Mouse (Mus musculus) limb, embryonic 13.5 days (tissue): Measurements from ENCODE around the gene Gm21992. TPM values are rescaled to one million over a fixed set of nuclear protein-coding genes. Genes with fewer than 3 reads are reported as not detected.

Experiments
- ATAC-seq: fragments of 200-750 bp; cut with Nextera tagmentation; 2 replicates; pipeline ENCODE4 v1.8.0; 2017; ENCODE audit warnings: low read depth, moderate number of reproducible peaks, moderate TSS enrichment; ENCODE audit not compliant: low FRiP score
- H3K27ac ChIP-seq: fragments of 300-500 bp; sonication (generic); 2 replicates; pipeline ENCODE4 v1.5.1; 2015; ENCODE audit warnings: inconsistent platforms, mild to moderate bottlenecking, moderate library complexity
- H3K27me3 ChIP-seq: fragments of 300-500 bp; sonication (generic); 2 replicates; pipeline ENCODE4 v1.6.1; 2015; ENCODE audit warnings: mild to moderate bottlenecking, inconsistent platforms
- H3K36me3 ChIP-seq: fragments of 300-500 bp; sonication (generic); 2 replicates; pipeline ENCODE4 v1.6.1; 2015; ENCODE audit warnings: inconsistent platforms, mild to moderate bottlenecking, moderate library complexity
- H3K4me1 ChIP-seq: fragments of 300-500 bp; sonication (generic); 2 replicates; pipeline ENCODE4 v1.6.1; 2015; ENCODE audit warnings: inconsistent platforms
- H3K4me2 ChIP-seq: fragments of 300-500 bp; sonication (generic); replicated peaks from 2 replicates; pipeline ENCODE4 v1.6.1; 2015; ENCODE audit warnings: inconsistent platforms, mild to moderate bottlenecking, moderate library complexity
- H3K4me3 ChIP-seq: fragments of 300-500 bp; sonication (generic); 2 replicates; pipeline ENCODE4 v1.5.1; 2015; ENCODE audit warnings: moderate library complexity, mild to moderate bottlenecking, inconsistent platforms
- H3K9ac ChIP-seq: fragments of 300-500 bp; sonication (generic); 2 replicates; pipeline ENCODE4 v1.6.1; 2015; ENCODE audit warnings: mild to moderate bottlenecking, inconsistent platforms
- H3K9me3 ChIP-seq: fragments of 300-500 bp; sonication (generic); 2 replicates; pipeline ENCODE4 v1.6.1; 2016; ENCODE audit warnings: inconsistent platforms
- WGBS: fragments of 180-500 bp; shearing (Covaris S2); methylation state at CpG from one replicate; pipeline ENCODE4 v1.1.7; 2015; 5-methylcytosine and 5-hydroxymethylcytosine counted together
- polyA plus RNA-seq: library from polyadenylated mRNA; unstranded; fragments of >200 nt; fragmentation: Nextera tagmentation; extraction: Ambion mirVana; gene quantifications from 2 replicates; pipeline ENCODE4 v1.2.1, GENCODE M21; 2015

The Gm21992 gene
- polyA plus RNA-seq: 48.8 and 51.8 TPM in 2 replicates

- Histone ChIP-seq H3K27ac (peak within 1 kb of the TSS; percentile 93), H3K9ac (peak within 1 kb of the TSS; percentile 84), H3K4me3 (peak within 1 kb of the TSS; percentile 89), H3K36me3 (peaks cover 4% of the 10 kb centered on the region), H3K4me2 (peak within 1 kb of the TSS; percentile 85), H3K27me3 (no peaks in the 10 kb centered on the region), H3K9me3 (0 out of 2 replicates have a peak, but pooled peaks cover 5% of the 10 kb centered on the region), H3K4me1 (peaks cover 21% of the 10 kb centered on the region)
- ATAC-seq: peak; percentile 98
- under 1% methylated on average over 83 of the region's 83 CpGs for WGBS
Measured at GRCm38 (mm10) chr19:4811063-4811908, at the start of gene Gm21992, which contains the start of gene Rbm14. Gm21992 (minus strand) TSS chr19:4811612. Rbm14 (minus strand) TSS chr19:4811634.

GRCm38 (mm10) chr19:4859081-4859480 lies 47.7 kb upstream of the Gm21992 start:
- Histone ChIP-seq H3K4me1 (peaks cover 7% of the 10 kb centered on the region; the same call in 1 of the 2 replicates), H3K27ac (no peak overlapping the region), H3K36me3 (peaks cover 7% of the 10 kb centered on the region), H3K9me3 (no peaks in the 10 kb centered on the region), H3K9ac (no peak overlapping the region), H3K27me3 (0 out of 2 replicates have a peak, but pooled peaks cover 4% of the 10 kb centered on the region), H3K4me2 (no peak overlapping the region), H3K4me3 (no peak overlapping the region)
- ATAC-seq: no peak
- WGBS: 76% methylated on average over 6 of the region's 6 CpGs

- no peak for ATAC-seq
- peaks cover 7% of the 10 kb centered on the region for H3K36me3 ChIP-seq
- H3K4me3 ChIP-seq: peak overlapping the region; percentile 63
- no peak overlapping the region for H3K9ac ChIP-seq
- 81% methylated on average over 4 of the region's 4 CpGs for WGBS
- peak overlapping the region; percentile 98 for H3K4me2 ChIP-seq
- H3K27me3 ChIP-seq: no peaks in the 10 kb centered on the region
- H3K9me3 ChIP-seq: no peaks in the 10 kb centered on the region
- H3K27ac ChIP-seq: no peak overlapping the region
- H3K4me1 ChIP-seq: peaks cover 7% of the 10 kb centered on the region; the same call in 1 of the 2 replicates
Measured at GRCm38 (mm10) chr19:4855951-4856350, 44.5 kb upstream of the Gm21992 start.

DNA sequence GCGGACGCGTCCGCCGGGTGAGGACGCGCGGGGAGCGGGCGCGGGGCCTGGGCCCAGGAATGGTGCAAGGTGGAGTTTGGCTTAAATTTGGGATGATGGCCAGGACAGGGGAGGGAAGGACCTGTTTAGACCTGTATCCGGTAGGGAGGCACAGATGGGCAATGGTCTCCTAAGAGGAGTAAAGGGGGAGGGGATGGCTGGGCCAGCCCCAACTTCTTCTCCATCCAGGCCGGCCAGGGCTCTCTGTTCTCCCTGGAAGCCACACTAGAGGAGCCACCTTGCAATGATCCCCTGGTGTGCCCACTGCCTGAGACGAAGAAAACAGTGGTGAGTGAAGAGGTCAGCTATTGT lies 44.0 kb upstream of the Gm21992 start:
- peak overlapping the region; percentile 63 for H3K4me3 ChIP-seq
- 3% methylated on average over 14 of the region's 14 CpGs for WGBS
- no peak overlapping the region for H3K27ac ChIP-seq
- peak; percentile 32; the same call in 1 of the 2 replicates for ATAC-seq
- H3K9me3 ChIP-seq: no peaks in the 10 kb centered on the region
- peaks cover 7% of the 10 kb centered on the region; the same call in 1 of the 2 replicates for H3K4me1 ChIP-seq
- peak overlapping the region; percentile 98 for H3K4me2 ChIP-seq
- H3K36me3 ChIP-seq: peaks cover 6% of the 10 kb centered on the region
- H3K9ac ChIP-seq: peak overlapping the region; percentile 77
- H3K27me3 ChIP-seq: no peaks in the 10 kb centered on the region

DNA sequence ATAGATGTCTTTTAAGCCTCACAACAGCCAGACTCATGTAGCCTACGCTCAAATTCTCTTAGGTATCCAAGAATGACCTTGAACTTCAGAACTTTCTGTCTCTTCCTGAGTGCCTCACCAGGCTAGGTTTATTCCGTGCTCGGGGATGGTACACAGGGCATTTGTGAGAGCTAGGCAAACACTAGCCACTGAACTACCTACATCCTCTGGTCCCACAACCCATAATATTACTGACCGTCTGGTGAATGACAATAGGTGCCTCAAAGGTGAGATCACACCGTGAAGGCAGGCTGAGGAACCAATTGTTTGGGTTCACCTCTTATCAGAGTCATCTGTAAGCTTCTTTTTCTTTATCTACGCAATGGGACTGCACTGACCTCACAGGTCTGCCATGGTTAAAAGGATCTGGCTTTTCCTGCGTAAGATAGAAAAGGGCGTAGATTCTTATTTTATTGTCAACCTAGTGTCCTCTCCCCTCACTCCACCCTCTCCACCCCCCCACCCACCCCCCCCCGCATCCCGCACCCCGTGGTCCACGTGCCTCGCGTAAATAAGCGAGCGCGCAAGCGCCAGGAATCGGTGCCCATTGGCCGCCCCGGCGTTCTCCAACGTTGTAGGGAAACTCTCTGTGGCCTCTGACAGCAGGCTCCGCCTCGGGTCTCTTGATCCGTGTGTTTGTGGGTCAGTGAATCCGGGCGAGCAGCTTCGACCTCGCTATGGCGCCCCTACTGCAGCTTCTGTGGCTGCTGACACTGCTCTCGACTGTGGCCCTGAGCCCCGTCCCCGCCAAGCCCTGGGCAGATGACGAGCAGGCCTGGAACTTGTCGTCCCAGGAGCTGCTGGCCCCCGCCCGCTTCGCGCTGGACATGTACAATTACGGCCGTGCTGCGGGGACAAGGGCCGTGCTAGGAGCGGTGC lies 43.4 kb upstream of the Gm21992 start, which contains the start of gene Ctsf:
TSS of gene Ctsf (plus strand) at position 579 of the 918 bp plus-strand sequence.
- H3K27ac ChIP-seq: no peak within 1 kb of the TSS
- 4% methylated on average over 45 of the region's 45 CpGs for WGBS

GRCm38 (mm10) chr19:4850281-4850680 lies 38.9 kb upstream of the Gm21992 start:
- no peak overlapping the region for H3K4me3 ChIP-seq
- no peaks in the 10 kb centered on the region for H3K36me3 ChIP-seq
- WGBS: 50% methylated on average over 5 of the region's 5 CpGs
- H3K9me3 ChIP-seq: no peaks in the 10 kb centered on the region
- H3K27me3 ChIP-seq: peaks cover 3% of the 10 kb centered on the region; the same call in 1 of the 2 replicates
- no peak overlapping the region for H3K4me2 ChIP-seq
- no peak overlapping the region for H3K9ac ChIP-seq
- H3K4me1 ChIP-seq: peaks cover under 1% of the 10 kb centered on the region; the same call in 1 of the 2 replicates
- H3K27ac ChIP-seq: no peak overlapping the region
- ATAC-seq: no peak

More for the DNA sequence above, 43.4 kb upstream of the Gm21992 start, which contains the start of gene Ctsf:
- Histone ChIP-seq H3K4me2 (peak within 1 kb of the TSS; percentile 98), H3K4me3 (peak within 1 kb of the TSS; percentile 63), H3K27me3 (no peaks in the 10 kb centered on the region), H3K36me3 (no peaks in the 10 kb centered on the region; the same call in 1 of the 2 replicates), H3K9me3 (no peaks in the 10 kb centered on the region), H3K9ac (peak within 1 kb of the TSS; percentile 77), H3K4me1 (peaks cover 7% of the 10 kb centered on the region; the same call in 1 of the 2 replicates)
- ATAC-seq: peak; percentile 84

DNA sequence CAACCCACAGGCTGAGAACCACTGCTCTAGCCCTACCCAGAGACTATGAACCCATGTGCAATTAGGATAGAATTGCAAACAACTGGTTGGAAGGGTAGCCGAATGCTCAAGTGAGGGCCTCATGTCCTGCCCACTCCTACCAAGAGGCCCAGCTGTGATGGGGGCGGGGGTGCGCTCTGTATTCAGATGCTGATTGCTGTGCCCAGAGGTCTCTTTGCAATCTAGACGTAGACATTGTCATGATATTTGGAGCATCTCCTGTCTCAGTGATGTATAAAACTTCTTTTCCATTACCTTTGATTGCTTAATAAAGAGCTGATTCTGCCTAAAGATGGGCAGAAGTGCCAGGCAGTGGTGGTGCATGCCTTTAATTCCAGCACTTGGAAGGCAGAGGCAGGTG lies 38.4 kb upstream of the Gm21992 start:
- peaks cover 3% of the 10 kb centered on the region; the same call in 1 of the 2 replicates for H3K27me3 ChIP-seq
- H3K4me3 ChIP-seq: no peak overlapping the region
- H3K9ac ChIP-seq: no peak overlapping the region
- H3K4me2 ChIP-seq: no peak overlapping the region
- H3K27ac ChIP-seq: no peak overlapping the region
- no peaks in the 10 kb centered on the region for H3K9me3 ChIP-seq
- ATAC-seq: no peak
- no peaks in the 10 kb centered on the region for H3K36me3 ChIP-seq
- 49% methylated on average over 4 of the region's 4 CpGs for WGBS
- H3K4me1 ChIP-seq: no peaks in the 10 kb centered on the region

DNA sequence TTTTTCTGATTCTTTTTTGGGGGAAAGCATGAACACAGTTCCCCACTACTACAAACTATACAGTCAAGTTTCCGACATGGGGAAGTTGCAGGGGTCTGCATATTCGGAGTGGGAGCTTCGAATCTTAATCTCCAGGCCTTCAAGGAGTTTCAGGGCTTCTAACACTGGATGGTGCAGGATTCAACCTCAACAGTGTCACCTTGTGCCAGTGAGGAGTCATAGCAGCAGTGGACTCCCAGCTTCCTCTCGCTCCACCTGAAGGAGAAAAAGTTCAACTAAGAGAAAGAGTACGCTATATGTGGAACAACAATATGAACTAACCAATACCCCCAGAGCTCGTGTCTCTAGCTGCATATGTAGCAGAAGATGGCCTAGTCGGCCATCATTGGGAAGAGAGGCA lies 36.1 kb upstream of the Gm21992 start:
- Histone ChIP-seq H3K9ac (no peak overlapping the region), H3K27me3 (peaks cover 7% of the 10 kb centered on the region), H3K4me3 (no peak overlapping the region), H3K4me1 (no peaks in the 10 kb centered on the region), H3K27ac (no peak overlapping the region), H3K36me3 (no peaks in the 10 kb centered on the region), H3K4me2 (no peak overlapping the region), H3K9me3 (no peaks in the 10 kb centered on the region)
- WGBS: 35% methylated on average over 7 of the region's 7 CpGs
- no peak for ATAC-seq

DNA sequence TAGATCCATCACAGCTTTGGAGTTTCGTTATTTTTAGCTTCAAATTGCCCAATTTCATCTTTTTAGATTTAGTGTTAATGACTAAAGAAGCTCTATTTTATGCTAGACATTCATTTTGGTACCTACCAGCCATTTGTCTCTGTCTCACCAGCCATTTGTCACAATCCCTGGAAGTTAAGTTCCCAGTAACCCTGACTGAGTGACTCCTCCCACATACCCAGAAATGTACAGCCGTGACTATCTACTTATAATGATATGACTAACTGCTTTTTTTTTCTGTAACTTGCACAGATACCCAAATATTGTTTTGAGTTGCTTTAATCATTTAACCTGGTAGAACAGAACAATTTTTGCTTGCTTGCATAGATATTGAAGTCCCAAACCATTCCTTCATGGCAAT lies 34.4 kb upstream of the Gm21992 start:
- no peak for ATAC-seq
- H3K9me3 ChIP-seq: no peaks in the 10 kb centered on the region
- peaks cover 24% of the 10 kb centered on the region for H3K27me3 ChIP-seq
- no peaks in the 10 kb centered on the region for H3K36me3 ChIP-seq
- 66% methylated on average over 2 of the region's 2 CpGs for whole genome bisulfite sequencing
- H3K4me1 ChIP-seq: no peaks in the 10 kb centered on the region
- no peak overlapping the region for H3K4me3 ChIP-seq
- no peak overlapping the region for H3K4me2 ChIP-seq
- H3K9ac ChIP-seq: no peak overlapping the region
- H3K27ac ChIP-seq: no peak overlapping the region

GRCm38 (mm10) chr19:4842611-4843010 lies 31.2 kb upstream of the Gm21992 start:
- H3K4me3 ChIP-seq: no peak overlapping the region
- no peak overlapping the region for H3K9ac ChIP-seq
- H3K9me3 ChIP-seq: no peaks in the 10 kb centered on the region
- H3K4me2 ChIP-seq: no peak overlapping the region
- ATAC-seq: no peak
- peaks cover 18% of the 10 kb centered on the region for H3K4me1 ChIP-seq
- H3K27ac ChIP-seq: no peak overlapping the region
- H3K27me3 ChIP-seq: peaks cover 38% of the 10 kb centered on the region
- 69% methylated on average over 2 of the region's 2 CpGs for WGBS
- no peaks in the 10 kb centered on the region; the same call in 1 of the 2 replicates for H3K36me3 ChIP-seq

DNA sequence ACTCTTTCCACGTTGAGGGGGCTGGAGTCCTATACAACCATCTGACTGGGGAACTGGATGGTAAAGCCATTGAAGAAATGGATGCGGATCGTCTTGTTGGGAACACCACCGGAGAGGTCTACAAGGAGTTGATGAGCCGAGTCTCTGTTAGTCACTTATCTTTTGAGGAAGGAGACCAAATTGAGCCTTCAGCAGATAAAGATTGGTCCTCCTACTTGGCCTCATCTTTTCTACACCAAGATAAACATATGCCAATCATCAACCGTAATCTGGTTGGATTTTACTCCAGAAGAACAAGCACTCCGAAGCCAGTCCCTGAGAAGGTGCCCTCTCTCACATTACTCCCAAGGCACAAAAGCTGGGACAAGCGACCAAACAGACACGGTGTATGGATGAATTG lies 29.4 kb upstream of the Gm21992 start:
- WGBS: 82% methylated on average over 9 of the region's 9 CpGs
- no peaks in the 10 kb centered on the region; the same call in 1 of the 2 replicates for H3K36me3 ChIP-seq
- no peak for ATAC-seq

More for the DNA sequence above, 29.4 kb upstream of the Gm21992 start:
- no peak overlapping the region for H3K27ac ChIP-seq
- no peaks in the 10 kb centered on the region for H3K9me3 ChIP-seq
- H3K27me3 ChIP-seq: peaks cover 35% of the 10 kb centered on the region
- no peak overlapping the region for H3K9ac ChIP-seq
- no peak overlapping the region for H3K4me2 ChIP-seq
- no peak overlapping the region for H3K4me3 ChIP-seq
- H3K4me1 ChIP-seq: peaks cover 19% of the 10 kb centered on the region
